Mouse (Mus musculus) retina, embryonic 14.5 days (tissue): ENCODE data around the gene Nedd9.
A peak's percentile ranks its signal among the peaks of the same experiment; 100 is the strongest.

Experiments used
- DNase-seq: peaks from one replicate; pipeline ENCODE4 v3.0.0-alpha.2; 2015; ENCODE audit warnings: low spot score

Nedd9 gene

DNA sequence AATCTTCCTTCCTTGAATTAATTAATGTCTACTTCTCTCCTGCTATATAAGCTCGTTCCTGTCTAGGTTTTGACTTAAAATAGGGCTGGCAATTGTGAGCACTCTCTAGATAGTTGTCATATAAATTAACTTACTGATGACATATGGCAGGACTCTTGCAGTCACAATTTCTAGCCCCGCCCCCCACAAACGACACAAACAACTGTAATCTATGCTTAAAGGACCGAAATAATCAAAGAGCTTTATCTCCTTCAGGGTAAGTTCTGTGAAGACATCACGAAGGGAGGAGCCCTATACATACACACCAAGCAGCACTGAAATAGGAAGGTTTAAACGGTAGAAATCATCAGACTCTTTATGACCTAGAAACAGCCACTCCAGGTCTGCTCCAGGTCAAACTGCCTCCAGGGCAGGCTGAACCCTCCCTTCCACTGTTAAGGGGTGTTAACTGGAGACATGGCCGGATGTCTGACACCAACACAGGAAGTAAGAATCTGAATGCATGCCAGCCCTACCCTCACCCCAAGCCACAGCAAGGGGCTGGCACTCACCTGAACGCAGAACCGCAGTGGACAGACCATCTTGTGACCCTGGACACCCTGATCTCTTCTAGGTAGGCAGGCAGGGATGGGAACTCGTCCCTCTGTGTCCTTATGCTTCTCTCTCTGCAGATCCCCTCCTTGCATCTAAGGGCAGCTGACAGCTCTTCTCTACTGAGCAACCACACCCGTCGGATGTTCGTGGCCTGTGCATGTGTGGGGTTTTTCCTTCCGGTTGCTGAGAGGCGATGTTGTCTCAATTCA is at the start of gene Nedd9:
Gene Nedd9, minus strand, starts transcription at position 757 of the 803 bp plus-strand sequence.
- DNase-seq = no peak

- no peak for DNase-seq
Observed at GRCm38 (mm10) chr13:41532625-41533024, 45.5 kb upstream of the Nedd9 start.

DNA sequence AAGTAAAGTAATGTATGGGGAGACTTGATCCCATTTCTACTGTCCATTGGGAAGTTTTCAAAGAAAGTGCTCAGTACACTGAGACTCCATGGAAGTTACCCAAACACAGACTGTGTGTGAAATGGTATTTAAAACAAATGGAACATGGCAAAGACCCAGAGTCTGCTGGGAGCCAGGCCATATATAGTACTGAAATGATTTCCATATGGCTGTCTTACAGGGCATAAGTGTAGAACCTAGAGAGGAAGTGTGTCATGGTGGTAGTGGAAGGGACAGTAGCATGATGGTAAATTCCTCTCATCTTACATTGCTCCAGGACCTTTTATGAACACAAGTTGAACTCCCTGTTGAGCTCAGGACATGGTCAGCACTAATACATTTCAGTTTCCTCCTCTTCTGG is 43.2 kb upstream of the Nedd9 start:
- DNase-seq = no peak

DNA sequence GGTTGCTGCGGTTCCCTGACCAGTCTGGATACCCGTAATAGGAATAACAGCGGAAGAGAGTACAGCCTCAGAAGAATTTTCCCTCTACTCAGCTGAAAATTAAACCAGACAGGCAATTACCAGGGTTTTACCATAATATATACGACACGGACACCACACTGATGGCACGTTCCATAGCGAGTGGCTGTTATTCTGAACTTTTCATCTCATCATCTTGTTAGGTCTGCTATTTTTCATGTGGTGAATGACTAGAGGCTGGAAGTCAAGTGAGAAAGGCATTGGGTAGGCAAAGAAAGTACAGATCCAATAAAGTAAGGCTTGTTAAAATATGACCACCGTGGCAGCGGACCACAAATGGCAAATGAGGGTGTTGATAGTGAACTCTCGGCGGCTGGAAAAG is 37.0 kb upstream of the Nedd9 start:
- DNase-seq = no peak

DNA sequence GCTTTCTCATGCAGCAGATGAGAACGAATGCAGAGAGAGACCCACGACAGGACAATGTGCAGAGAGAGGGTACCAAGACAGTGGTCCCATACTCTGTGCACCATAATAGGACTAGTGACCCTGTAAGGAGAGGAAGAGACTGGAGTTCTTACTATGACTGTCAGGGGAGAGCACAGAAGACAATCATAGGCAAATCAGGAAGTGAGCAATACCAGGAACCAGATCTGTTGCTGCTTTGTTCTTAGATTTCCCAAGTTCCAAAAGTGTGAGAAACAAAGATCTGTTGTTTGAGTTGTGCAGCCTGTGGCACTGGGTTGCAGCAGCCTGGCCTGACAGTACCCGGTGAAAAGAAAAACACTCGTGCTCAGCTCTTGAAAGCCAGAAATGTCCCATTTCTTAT is 34.1 kb upstream of the Nedd9 start:
- DNase-seq = no peak

DNA sequence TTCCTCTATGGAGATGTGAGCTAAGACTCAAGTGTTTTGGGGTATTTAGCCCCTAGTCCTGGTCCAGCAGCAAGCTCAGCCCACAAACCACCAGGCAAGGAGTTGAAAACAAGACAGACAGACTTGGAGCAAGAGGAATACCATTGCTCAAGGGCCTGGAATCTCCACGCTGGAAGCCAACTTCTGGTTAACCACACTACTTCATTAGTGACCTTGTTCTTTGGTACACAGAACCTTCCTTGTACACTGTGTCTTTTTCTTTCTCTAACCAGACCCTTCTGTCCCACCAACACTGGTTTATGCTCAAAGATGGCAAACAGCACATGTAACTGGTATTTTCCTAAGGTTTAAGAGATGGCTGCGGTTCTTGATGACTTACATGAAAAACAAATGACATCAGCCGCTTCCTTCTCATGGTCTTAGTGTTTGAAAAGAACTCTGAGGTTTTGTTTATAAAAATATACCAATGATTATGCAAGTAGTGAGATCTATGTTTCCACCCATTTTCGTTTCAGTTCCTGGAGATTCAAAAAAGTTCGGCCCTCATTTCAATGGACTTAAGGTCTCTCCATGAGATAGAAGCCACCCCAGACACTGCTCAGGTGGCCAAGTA is 33.5 kb upstream of the Nedd9 start:
- no peak for DNase-seq

- DNase-seq = no peak
Observed at GRCm38 (mm10) chr13:41519792-41520191, 32.6 kb upstream of the Nedd9 start.

- no peak for DNase-seq
Observed at GRCm38 (mm10) chr13:41517193-41517592, 30.0 kb upstream of the Nedd9 start.

DNA sequence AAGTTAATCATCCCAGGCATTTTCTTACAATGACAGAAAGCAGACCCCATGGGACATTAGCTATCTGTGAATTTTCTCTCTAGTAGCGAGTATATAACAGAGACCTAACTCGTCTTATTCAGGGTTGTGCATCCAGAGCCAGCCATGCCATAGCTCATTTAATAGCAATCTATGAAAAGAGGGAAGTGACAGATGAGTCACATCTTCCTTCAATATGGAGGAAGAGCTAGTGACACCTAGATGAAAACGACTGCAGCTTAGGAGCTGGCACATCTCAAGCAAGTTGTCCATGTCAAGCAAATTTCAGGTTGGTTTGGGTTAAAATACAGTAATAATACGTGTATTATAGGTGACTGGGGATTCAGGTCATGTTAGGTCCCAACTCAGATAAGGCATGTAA is 28.6 kb upstream of the Nedd9 start:
- no peak for DNase-seq

DNA sequence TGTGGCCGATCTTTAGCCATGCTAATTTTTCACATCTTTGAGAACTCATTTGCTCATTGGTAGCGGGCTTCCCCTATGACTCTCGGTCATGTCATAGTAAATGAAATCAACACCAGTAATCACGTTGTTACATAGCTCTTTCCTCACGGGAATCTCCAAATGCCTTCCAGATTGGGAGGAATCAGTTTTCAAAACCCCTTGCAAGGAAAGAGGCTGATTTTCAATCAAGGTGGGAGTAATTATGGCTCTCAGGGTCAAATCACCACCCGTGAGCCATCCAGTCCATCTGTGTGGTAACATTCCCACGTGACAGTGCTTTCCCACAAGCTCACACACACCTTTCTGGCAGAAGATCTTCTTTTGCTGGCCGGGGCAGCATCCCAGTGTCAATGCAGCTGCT is 27.8 kb upstream of the Nedd9 start:
- no peak for DNase-seq

GRCm38 (mm10) chr13:41513456-41513855 is 26.3 kb upstream of the Nedd9 start:
- DNase-seq = no peak

DNA sequence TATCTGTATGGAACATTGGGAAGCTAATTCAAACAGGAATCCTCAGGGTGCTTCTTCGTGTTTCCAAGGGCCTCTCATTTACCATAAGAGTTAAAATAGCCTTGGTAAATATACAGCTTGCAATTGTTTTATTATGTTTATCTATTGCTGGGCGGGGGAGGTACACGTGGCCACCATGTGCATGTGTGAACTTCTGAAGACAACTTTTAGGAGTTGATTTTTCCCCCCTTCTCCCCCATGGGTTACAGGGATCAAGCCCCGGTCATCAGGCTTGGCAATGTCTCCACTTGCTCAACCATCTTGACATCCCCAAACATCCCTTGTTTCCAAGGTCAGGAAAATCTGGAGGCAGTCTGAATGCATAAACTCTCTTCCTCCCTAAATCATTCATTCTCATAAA is 25.1 kb upstream of the Nedd9 start:
- DNase-seq = no peak

DNA sequence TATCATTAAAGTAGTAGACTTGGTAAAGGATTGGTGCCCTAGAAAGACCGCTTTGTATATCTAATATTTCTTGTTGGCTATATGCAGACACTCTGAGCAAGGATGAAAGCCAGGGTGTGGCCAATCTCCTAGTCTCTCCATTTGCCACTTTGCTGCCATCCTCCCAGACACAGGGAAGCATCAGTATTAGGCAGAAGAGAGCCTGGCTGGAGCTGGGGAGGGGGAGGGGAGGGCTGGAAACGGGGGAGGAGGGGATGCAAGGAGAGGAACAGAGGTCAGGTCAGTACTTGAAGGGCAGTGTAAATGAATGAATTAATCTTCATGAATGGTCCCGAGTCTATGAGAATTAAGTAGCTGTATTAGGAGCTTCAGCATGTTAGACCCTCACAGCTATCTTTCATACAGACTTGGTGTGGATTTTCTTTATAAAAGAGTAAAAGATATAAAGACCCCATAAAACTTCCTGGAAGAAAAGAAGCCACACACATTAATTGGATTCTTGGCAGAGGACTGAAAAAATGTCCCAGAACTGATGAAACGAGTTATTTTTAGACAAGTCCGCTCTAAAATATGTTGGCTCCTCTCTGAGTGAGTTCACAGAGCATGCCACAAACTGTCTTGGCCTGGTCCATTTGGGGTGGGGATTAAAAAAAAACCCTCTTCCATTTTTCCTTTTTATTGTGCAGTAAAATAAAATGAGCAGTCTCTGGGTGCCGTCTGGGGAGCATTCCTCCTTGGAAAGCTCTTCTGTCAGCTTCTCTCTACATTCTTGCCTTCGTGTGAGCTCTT is 23.7 kb upstream of the Nedd9 start:
- DNase-seq = no peak

DNA sequence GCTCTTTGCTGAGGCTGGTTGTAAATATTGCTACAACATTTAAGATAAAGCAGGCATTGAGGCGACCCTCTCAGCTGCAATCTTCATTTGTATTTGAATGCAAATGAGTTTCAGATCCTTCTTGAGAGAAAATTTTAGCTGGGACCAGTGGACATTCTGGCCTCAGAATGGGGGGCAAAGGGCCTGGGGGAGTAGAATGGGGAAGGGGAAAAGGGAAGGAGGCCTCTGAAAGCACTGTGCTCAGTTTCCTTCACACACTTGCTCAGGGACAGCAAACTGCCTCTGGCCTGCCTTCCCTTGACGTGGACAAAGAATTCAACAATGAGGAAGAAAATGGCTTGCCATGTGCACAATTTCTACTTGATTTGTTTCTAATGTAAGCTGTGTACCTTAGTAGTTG is 18.4 kb upstream of the Nedd9 start:
- no peak for DNase-seq

DNA sequence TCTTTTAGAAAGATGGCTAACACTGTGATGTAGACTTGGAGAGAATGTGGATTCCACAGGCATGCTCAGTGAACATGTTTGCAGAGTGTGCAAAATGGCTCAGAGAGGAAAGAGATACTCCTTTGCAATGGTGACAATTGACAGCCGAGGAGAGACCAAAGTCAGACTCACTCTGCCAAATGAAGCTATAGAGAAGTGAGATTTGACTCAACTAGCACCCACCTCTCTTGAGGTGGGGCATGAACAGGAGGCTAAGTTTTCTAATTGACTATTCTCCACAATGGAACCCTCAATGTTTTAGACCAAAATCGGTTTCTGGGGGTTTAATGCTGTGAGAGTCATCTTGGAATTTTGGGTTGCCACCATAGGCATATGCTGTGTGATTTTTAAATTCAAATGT is 17.8 kb upstream of the Nedd9 start:
- DNase-seq = no peak

- no peak for DNase-seq
Observed at GRCm38 (mm10) chr13:41504448-41504847, 17.3 kb upstream of the Nedd9 start.

GRCm38 (mm10) chr13:41502917-41503301 is 15.7 kb upstream of the Nedd9 start:
- DNase-seq = no peak

GRCm38 (mm10) chr13:41502136-41502916 is 15.2 kb upstream of the Nedd9 start:
- no peak for DNase-seq

GRCm38 (mm10) chr13:41500793-41501192 is 13.6 kb upstream of the Nedd9 start:
- DNase-seq = no peak

DNA sequence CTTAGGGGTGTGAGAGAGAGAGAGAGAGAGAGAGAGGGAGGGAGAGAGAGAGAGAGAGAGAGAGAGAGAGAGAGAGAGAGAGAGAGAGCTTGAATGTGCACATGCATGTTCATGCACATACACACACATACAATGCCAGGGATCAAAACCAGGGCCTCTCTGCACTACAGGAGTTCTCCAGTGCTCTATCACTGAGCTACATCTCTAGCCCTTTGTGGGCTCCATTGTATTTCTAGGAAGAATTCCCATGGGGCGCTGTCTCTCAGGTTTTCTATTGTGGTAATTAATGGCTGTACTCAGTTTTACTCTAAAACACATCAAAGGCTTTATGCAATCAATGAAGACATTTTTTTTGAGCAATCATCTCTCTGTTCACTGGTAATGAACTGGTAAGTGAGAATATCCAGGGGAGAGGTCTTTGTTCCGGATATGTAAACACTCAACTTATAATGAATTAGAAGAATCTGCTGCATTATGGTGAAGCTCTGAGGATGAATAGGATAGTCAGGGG is 11.5 kb upstream of the Nedd9 start:
- DNase-seq = peak; percentile 48

- no peak for DNase-seq
Observed at GRCm38 (mm10) chr13:41494681-41495080, 7.5 kb upstream of the Nedd9 start.
